In genomic region chr11:67932156-67932555, GRCm38 (mm10) we compare ENCODE assay signal across 22 mouse cellular contexts. TPM values are rescaled to one million over a fixed set of nuclear protein-coding genes. Genes with fewer than 3 reads are reported as not detected.
DNase-seq lines count a peak whose midpoint lies in the region; ATAC-seq and TF ChIP-seq lines count a peak whose summit lies in the region.
"Had no signal": no experiment of that assay in that cellular context is flagged by ENCODE, and none has a peak within 500 bp of the region (broad histone marks: within the 10 kb centered on the region; RNA-seq: fewer than 3 reads in every experiment).

No protein-coding gene starts in this region.

- H3K9me3 ChIP-seq in hindbrain, postnatal 0 days (ENCODE audit: low read length), result no peaks in the 10 kb centered on the region
- H3K9me3 ChIP-seq: embryonic facial prominence, embryonic 10.5 days; embryonic facial prominence, embryonic 12.5 days; forebrain, embryonic 12.5 days; forebrain, embryonic 15.5 days; G1E had no signal

- no peak for ATAC-seq in hindbrain, postnatal 0 days
- ATAC-seq: activated CD4-positive, CD25-positive, alpha-beta regulatory T cell, adult 4 months; forebrain, embryonic 15.5 days; forebrain, postnatal 0 days; Patski had no signal

- no peak overlapping the region for H3K4me3 ChIP-seq in hindbrain, postnatal 0 days (ENCODE audit: low read length)
- H3K4me3 ChIP-seq: embryonic facial prominence, embryonic 10.5 days; embryonic facial prominence, embryonic 12.5 days; forebrain, embryonic 12.5 days; forebrain, embryonic 15.5 days had no signal

- no peak overlapping the region for H3K4me2 ChIP-seq in hindbrain, postnatal 0 days (ENCODE audit: low read depth, low read length)
- H3K4me2 ChIP-seq: embryonic facial prominence, embryonic 12.5 days; forebrain, embryonic 12.5 days; forebrain, embryonic 15.5 days had no signal

- H3K36me3 ChIP-seq in hindbrain, postnatal 0 days (ENCODE audit: insufficient read depth, low read length), result no peaks in the 10 kb centered on the region
- H3K36me3 ChIP-seq: embryonic facial prominence, embryonic 10.5 days; embryonic facial prominence, embryonic 12.5 days; forebrain, embryonic 12.5 days; forebrain, embryonic 15.5 days; G1E had no signal

- no peak overlapping the region for H3K9ac ChIP-seq in hindbrain, postnatal 0 days (replicated peaks; ENCODE audit: low read length)
- H3K9ac ChIP-seq: embryonic facial prominence, embryonic 12.5 days; forebrain, embryonic 12.5 days; forebrain, embryonic 15.5 days; forebrain, postnatal 0 days had no signal

- no peak overlapping the region for H3K27ac ChIP-seq in hindbrain, postnatal 0 days
- H3K27ac ChIP-seq: embryonic facial prominence, embryonic 10.5 days; embryonic facial prominence, embryonic 12.5 days; forebrain, embryonic 12.5 days; forebrain, embryonic 15.5 days had no signal

- DNase-seq in heart, adult 11 months, result peak; percentile 55
- no peak for DNase-seq in heart, adult 8-10 months (ENCODE audit: low spot score)
- DNase-seq in R1 (ENCODE audit: low read depth, low spot score), result peak; percentile 17
- no peak for DNase-seq in hindbrain, postnatal 0 days (ENCODE audit: low spot score)
- DNase-seq in testis, postnatal 14 days (ENCODE audit: low spot score), result no peak
- DNase-seq: adrenal gland, adult 8-10 months; adrenal gland, postnatal 14 days; adrenal gland, postnatal 36 days; cerebellum, adult 11-12 months; cerebellum, adult 2 months; cerebellum, adult 9-10 months; cerebellum, postnatal 10 days; cerebellum, postnatal 25 days; forebrain, postnatal 0 days had no signal

- WGBS in hindbrain, postnatal 0 days, result 92% methylated on average over 3 of the region's 3 CpGs

- no peaks in the 10 kb centered on the region for H3K27me3 ChIP-seq in hindbrain, postnatal 0 days (ENCODE audit: insufficient read depth, low read length)
- H3K27me3 ChIP-seq: embryonic facial prominence, embryonic 12.5 days; forebrain, embryonic 12.5 days; forebrain, embryonic 15.5 days; Patski had no signal

- TF ChIP-seq CTCF in hindbrain, postnatal 0 days (IDR thresholded peaks at IDR 0.05; ENCODE audit: low read depth), result no peak

- no peaks in the 10 kb centered on the region for H3K4me1 ChIP-seq in hindbrain, postnatal 0 days (ENCODE audit: insufficient read depth, low read length)
- H3K4me1 ChIP-seq: embryonic facial prominence, embryonic 10.5 days; embryonic facial prominence, embryonic 12.5 days; forebrain, embryonic 12.5 days; forebrain, embryonic 15.5 days had no signal

RNA-seq across cellular contexts. Expression of gene Usp43, which starts 10.2 kb away (rescaled TPM):
- 1 to 10 TPM; 1.0 to 2.0 (median 1.4) TPM for total RNA-seq in heart, adult 8-10 months (2022)
- total RNA-seq in hindbrain, postnatal 0 days (2014; rRNA removed), result 0.94 and 1.6 TPM in 2 replicates
- 0.37 and 0.68 TPM in 2 replicates for polyA plus RNA-seq in hindbrain, postnatal 0 days (2015; fragmentation: Nextera tagmentation; extraction: Ambion mirVana)
- polyA plus RNA-seq: activated CD4-positive, CD25-positive, alpha-beta regulatory T cell, adult 4 months; G1E had no signal

RNA-seq across cellular contexts. Expression of gene Cfap52, which starts 33.3 kb away (rescaled TPM):
- under 1 TPM in 1 of 4 experiments, not detected in 3; 0.32 TPM for total RNA-seq in heart, adult 8-10 months (2022)
- 1.6 and 3.3 TPM in 2 replicates for total RNA-seq in hindbrain, postnatal 0 days (2014; rRNA removed)
- polyA plus RNA-seq in hindbrain, postnatal 0 days (2015; fragmentation: Nextera tagmentation; extraction: Ambion mirVana), result 4.6 and 5.5 TPM in 2 replicates
- total RNA-seq: adrenal gland, adult 18-20 months; adrenal gland, adult 8-10 months; adrenal gland, postnatal 14 days; adrenal gland, postnatal 36 days; G1E had no signal
- polyA plus RNA-seq: activated CD4-positive, CD25-positive, alpha-beta regulatory T cell, adult 4 months; G1E had no signal

RNA-seq across cellular contexts. Expression of gene Stx8, which starts 33.8 kb away (rescaled TPM):
- total RNA-seq in heart, adult 8-10 months (2022), result 10 to 100 TPM; 24.6 to 34.0 (median 28.6) TPM
- total RNA-seq in hindbrain, postnatal 0 days (2014; rRNA removed), result 9.2 and 10.8 TPM in 2 replicates
- 62.5 and 65.8 TPM in 2 replicates for polyA plus RNA-seq in hindbrain, postnatal 0 days (2015; fragmentation: Nextera tagmentation; extraction: Ambion mirVana)

Comparison
In these comparisons a context has a peak if more than half of its experiments do, and no peak if none do; other contexts are left out.
1. DNase-seq: peak in heart, adult 11 months (single experiment) and R1 (single experiment); none in heart, adult 8-10 months (single experiment), hindbrain, postnatal 0 days (single experiment) and testis, postnatal 14 days (single experiment).